Mouse (Mus musculus): ENCODE results near the gene Olfr853. TPM values are rescaled to one million over a fixed set of nuclear protein-coding genes. Genes with fewer than 3 reads are reported as not detected.

Gene Olfr853
- not detected in 2 replicates for polyA plus RNA-seq (2015; fragmentation: Nextera tagmentation; extraction: Ambion mirVana)

DNA sequence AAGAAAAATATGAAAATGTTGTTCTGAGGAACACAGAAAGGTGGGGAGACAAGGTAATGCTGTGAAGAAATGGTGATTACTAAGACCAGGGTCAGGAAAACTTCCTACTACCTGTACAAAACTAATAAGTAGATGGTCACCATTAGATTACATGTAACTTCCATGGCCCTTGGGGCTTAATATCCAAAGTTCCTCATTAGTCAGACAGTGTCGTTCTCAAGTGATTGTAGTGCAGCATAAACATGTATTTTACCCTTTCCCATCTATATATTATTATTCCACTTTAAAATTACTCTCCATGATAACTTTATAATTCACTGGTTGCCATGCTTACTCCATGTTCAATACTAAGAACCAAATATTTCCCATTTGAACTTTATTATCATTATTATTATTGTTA, at the start of gene Olfr853:
Gene Olfr853, minus strand, starts transcription at position 101 of the 400 bp plus-strand sequence.
- TF ChIP-seq CTCF (IDR thresholded peaks at IDR 0.05; ENCODE audit: low read depth) = no peak
- Histone ChIP-seq H3K36me3 (ENCODE audit: control insufficient read depth, insufficient read depth) (no peaks in the 10 kb centered on the region), H3K9ac (ENCODE audit: low read depth, low read length) (no peak within 1 kb of the TSS), H3K4me1 (replicated peaks; ENCODE audit: control insufficient read depth, insufficient read depth, low read length) (no peaks in the 10 kb centered on the region), H3K9me3 (ENCODE audit: control insufficient read depth) (no peaks in the 10 kb centered on the region), H3K27ac (ENCODE audit: low read depth, low read length) (no peak within 1 kb of the TSS), H3K27me3 (replicated peaks; ENCODE audit: control insufficient read depth, insufficient read depth, low read length) (no peaks in the 10 kb centered on the region), H3K4me2 (replicated peaks; ENCODE audit: low read depth) (no peak within 1 kb of the TSS), H3K4me3 (ENCODE audit: low read depth, low read length) (no peak within 1 kb of the TSS)
- ATAC-seq = no peak
- whole genome bisulfite sequencing = 68% methylated on average over 1 of the region's 1 CpGs

DNA sequence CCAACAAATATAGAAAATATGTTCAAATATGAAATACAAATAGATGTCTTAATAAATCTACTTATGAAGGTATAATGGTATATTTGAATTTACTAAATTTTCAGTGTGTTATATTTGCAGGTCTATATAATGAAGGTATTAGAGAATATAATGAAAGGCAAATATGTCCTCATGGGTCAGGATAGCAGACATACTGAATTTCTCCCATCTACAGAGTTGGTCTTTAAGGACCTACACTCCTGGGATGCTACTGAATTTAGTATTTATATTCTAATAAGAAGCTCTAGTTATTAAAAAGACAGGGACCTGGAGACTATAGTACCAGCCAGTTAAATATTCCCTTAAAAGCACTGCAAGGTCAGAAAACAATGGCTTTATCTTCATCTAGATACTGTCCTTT, 41.4 kb upstream of the Olfr853 start, which contains the start of gene Olfr855:
Gene Olfr855, plus strand, starts transcription at position 301 of the 400 bp plus-strand sequence.
- TF ChIP-seq CTCF (IDR thresholded peaks at IDR 0.05; ENCODE audit: low read depth) = no peak
- no peaks in the 10 kb centered on the region for H3K9me3 ChIP-seq (ENCODE audit: control insufficient read depth)
- H3K4me1 ChIP-seq (replicated peaks; ENCODE audit: control insufficient read depth, insufficient read depth, low read length) = no peaks in the 10 kb centered on the region
- ATAC-seq = no peak
- no peaks in the 10 kb centered on the region for H3K27me3 ChIP-seq (replicated peaks; ENCODE audit: control insufficient read depth, insufficient read depth, low read length)
- no peak within 1 kb of the TSS for H3K4me2 ChIP-seq (replicated peaks; ENCODE audit: low read depth)
- no peaks in the 10 kb centered on the region for H3K36me3 ChIP-seq (ENCODE audit: control insufficient read depth, insufficient read depth)
- H3K9ac ChIP-seq (ENCODE audit: low read depth, low read length) = no peak within 1 kb of the TSS
- H3K4me3 ChIP-seq (ENCODE audit: low read depth, low read length) = no peak within 1 kb of the TSS
- H3K27ac ChIP-seq (ENCODE audit: low read depth, low read length) = no peak within 1 kb of the TSS

DNA sequence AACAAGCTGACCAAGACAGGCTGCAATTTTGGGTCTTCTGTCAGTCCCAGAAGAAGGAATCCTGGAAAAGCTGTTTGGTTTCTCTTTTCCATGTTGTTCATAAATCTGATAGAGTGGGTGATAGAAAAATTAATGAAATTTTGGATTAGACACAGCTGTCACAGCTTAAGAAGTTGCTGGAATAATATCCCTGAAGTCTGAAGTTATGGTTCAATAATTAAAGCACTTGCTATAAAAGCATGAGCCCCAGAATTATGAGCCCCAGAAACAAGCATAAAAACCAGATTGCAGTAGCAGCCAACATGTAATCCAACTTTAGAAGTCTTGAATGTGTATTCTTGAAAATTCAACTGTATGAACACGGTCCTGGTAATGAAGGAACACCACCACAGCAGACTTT, 26.4 kb upstream of the Olfr853 start, which contains the start of gene Olfr854:
Gene Olfr854, minus strand, starts transcription at position 101 of the 400 bp plus-strand sequence.
- 64% methylated on average over 1 of the region's 1 CpGs for WGBS
- H3K27ac ChIP-seq (ENCODE audit: low read depth, low read length) = no peak within 1 kb of the TSS
- H3K36me3 ChIP-seq (ENCODE audit: control insufficient read depth, insufficient read depth) = no peaks in the 10 kb centered on the region
- no peak for TF ChIP-seq CTCF (IDR thresholded peaks at IDR 0.05; ENCODE audit: low read depth)
- no peaks in the 10 kb centered on the region for H3K9me3 ChIP-seq (ENCODE audit: control insufficient read depth)
- ATAC-seq = no peak
- no peak within 1 kb of the TSS for H3K4me2 ChIP-seq (replicated peaks; ENCODE audit: low read depth)
- H3K27me3 ChIP-seq (replicated peaks; ENCODE audit: control insufficient read depth, insufficient read depth, low read length) = no peaks in the 10 kb centered on the region
- H3K4me1 ChIP-seq (replicated peaks; ENCODE audit: control insufficient read depth, insufficient read depth, low read length) = no peaks in the 10 kb centered on the region
- no peak within 1 kb of the TSS for H3K9ac ChIP-seq (ENCODE audit: low read depth, low read length)
- H3K4me3 ChIP-seq (ENCODE audit: low read depth, low read length) = no peak within 1 kb of the TSS

GRCm38 (mm10) chr9:19492995-19493394, 47.9 kb downstream of the Olfr853 start, which contains the start of gene Olfr851:
Gene Olfr851, plus strand, starts transcription at chr9:19493295.
- Histone ChIP-seq H3K27ac (ENCODE audit: low read depth, low read length) (no peak within 1 kb of the TSS), H3K36me3 (ENCODE audit: control insufficient read depth, insufficient read depth) (no peaks in the 10 kb centered on the region), H3K4me1 (replicated peaks; ENCODE audit: control insufficient read depth, insufficient read depth, low read length) (no peaks in the 10 kb centered on the region), H3K4me2 (replicated peaks; ENCODE audit: low read depth) (no peak within 1 kb of the TSS), H3K4me3 (ENCODE audit: low read depth, low read length) (no peak within 1 kb of the TSS), H3K9ac (ENCODE audit: low read depth, low read length) (no peak within 1 kb of the TSS), H3K27me3 (replicated peaks; ENCODE audit: control insufficient read depth, insufficient read depth, low read length) (no peaks in the 10 kb centered on the region), H3K9me3 (ENCODE audit: control insufficient read depth) (no peaks in the 10 kb centered on the region)
- TF ChIP-seq CTCF (IDR thresholded peaks at IDR 0.05; ENCODE audit: low read depth) = no peak
- no peak for ATAC-seq

Other genes starting within 250 kb of the Olfr853 start
- gene Olfr844, start 224.7 kb downstream of the Olfr853 start, polyA plus RNA-seq (2015; fragmentation: Nextera tagmentation; extraction: Ambion mirVana) = not detected in 2 replicates
- not detected in 2 replicates for gene Olfr845, start 204.6 kb downstream of the Olfr853 start, polyA plus RNA-seq (2015; fragmentation: Nextera tagmentation; extraction: Ambion mirVana)
- gene Olfr846, start 177.1 kb downstream of the Olfr853 start, polyA plus RNA-seq (2015; fragmentation: Nextera tagmentation; extraction: Ambion mirVana) = not detected in 2 replicates
- not detected in 2 replicates for gene Olfr847, start 162.4 kb downstream of the Olfr853 start, polyA plus RNA-seq (2015; fragmentation: Nextera tagmentation; extraction: Ambion mirVana)
- gene Olfr849, start 100.8 kb downstream of the Olfr853 start, polyA plus RNA-seq (2015; fragmentation: Nextera tagmentation; extraction: Ambion mirVana) = not detected in 2 replicates
- not detected in 2 replicates for gene Olfr850, start 62.8 kb downstream of the Olfr853 start, polyA plus RNA-seq (2015; fragmentation: Nextera tagmentation; extraction: Ambion mirVana)
- gene Olfr851, start 47.8 kb downstream of the Olfr853 start, polyA plus RNA-seq (2015; fragmentation: Nextera tagmentation; extraction: Ambion mirVana) = not detected in 2 replicates
- gene Olfr854, start 26.3 kb upstream of the Olfr853 start, polyA plus RNA-seq (2015; fragmentation: Nextera tagmentation; extraction: Ambion mirVana) = not detected in 2 replicates
- not detected in 2 replicates for gene Olfr855, start 41.5 kb upstream of the Olfr853 start, polyA plus RNA-seq (2015; fragmentation: Nextera tagmentation; extraction: Ambion mirVana)
- 8.2 and 9.1 TPM in 2 replicates for gene Zfp317, start 81.0 kb upstream of the Olfr853 start, polyA plus RNA-seq (2015; fragmentation: Nextera tagmentation; extraction: Ambion mirVana)
- gene Olfr857, start 168.4 kb upstream of the Olfr853 start, polyA plus RNA-seq (2015; fragmentation: Nextera tagmentation; extraction: Ambion mirVana) = not detected in 2 replicates
- not detected in 2 replicates for gene Olfr58, start 239.2 kb upstream of the Olfr853 start, polyA plus RNA-seq (2015; fragmentation: Nextera tagmentation; extraction: Ambion mirVana)

All from intestine, postnatal 0 days (tissue).